Mouse (Mus musculus): Measurements from ENCODE around the gene Pde11a.

GRCm38 (mm10) chr2:76128105-76129057 is 210.2 kb downstream of the Pde11a start:
- TF ChIP-seq POLR2A (IDR thresholded peaks at IDR 0.05; ENCODE audit: extremely low read depth, insufficient read depth, low read length) (no peak), CTCF (IDR thresholded peaks at IDR 0.05; ENCODE audit: low read depth, low read length) (no peak)
